Mouse (Mus musculus): ENCODE data around the gene Alkbh1.

Gene Alkbh1

DNA sequence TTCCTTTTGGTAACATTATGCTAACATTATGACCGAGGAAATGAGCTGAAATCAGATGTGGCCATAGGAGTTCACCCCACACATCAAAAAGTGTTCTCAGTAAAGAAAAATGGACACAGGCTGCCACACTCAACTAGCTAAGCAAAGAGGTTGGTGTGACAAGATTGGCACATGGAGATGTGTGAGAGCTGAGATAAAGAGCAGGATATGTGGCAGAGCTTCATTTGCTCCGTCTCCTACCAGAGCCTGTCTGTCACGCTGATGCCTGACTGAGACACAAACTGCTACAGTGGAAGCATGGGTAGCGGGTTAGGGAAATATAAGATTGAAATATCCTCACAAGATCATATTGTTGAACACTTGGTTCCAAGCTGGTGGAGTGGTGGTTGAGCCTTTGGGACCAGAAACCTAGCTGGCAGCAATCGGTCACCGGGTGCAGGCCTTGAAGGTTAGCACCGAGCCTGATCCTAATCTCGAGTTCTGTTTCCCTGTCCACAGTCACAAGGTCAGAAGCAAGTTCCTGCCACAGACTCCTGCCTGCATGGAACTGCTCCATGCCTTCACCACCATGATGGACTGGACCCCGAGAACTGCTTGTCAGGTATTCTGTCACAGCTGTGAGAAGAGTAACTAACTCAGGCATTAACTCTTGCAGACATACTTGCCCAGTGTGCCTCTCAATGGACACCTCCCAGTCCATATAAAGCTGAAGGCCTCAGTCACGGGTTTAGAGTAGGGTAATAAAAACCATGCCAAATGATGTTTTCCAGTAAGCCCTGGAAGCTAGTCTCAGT is 63.0 kb downstream of the Alkbh1 start:
- no peak for DNase-seq

DNA sequence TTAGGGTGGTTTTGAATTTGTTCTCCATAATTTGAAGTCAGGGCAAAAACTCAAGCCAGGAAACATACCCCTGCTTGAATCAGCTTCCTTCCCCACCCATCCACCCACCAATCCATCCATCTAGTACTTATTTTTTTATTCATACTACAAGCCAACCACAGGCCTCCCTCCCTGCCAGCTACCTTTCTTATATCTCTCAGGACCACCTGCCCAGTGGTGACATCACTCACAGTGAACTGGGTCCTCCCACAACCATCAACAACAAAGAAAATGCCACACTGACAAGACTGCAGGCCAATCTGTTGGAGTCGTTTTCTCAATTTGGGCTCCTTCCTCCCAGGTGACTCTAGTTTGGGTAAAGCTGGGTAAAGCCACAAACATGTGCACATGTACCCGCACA is 64.3 kb downstream of the Alkbh1 start:
- no peak for DNase-seq

Data from kidney, postnatal 10 days (tissue).